Mouse (Mus musculus): Measurements from ENCODE around the gene Olfr113. TPM values are rescaled to one million over a fixed set of nuclear protein-coding genes. Genes with fewer than 3 reads are reported as not detected.

The Olfr113 gene
- polyA plus RNA-seq, 1 experiment from 2014 or later: not detected

Other genes with a start within 250 kb of the Olfr113 start
- gene Olfr103, start 238.0 kb downstream of the Olfr113 start, polyA plus RNA-seq (2016; fragmentation: Nextera tagmentation; extraction: Ambion mirVana): not detected in 2 replicates
- not detected in 2 replicates for gene Olfr104-ps, start 218.1 kb downstream of the Olfr113 start, polyA plus RNA-seq (2016; fragmentation: Nextera tagmentation; extraction: Ambion mirVana)
- not detected in 2 replicates for gene Olfr105-ps, start 198.6 kb downstream of the Olfr113 start, polyA plus RNA-seq (2016; fragmentation: Nextera tagmentation; extraction: Ambion mirVana)
- gene Olfr106-ps, start 187.3 kb downstream of the Olfr113 start, polyA plus RNA-seq (2016; fragmentation: Nextera tagmentation; extraction: Ambion mirVana): not detected in 2 replicates
- not detected in 2 replicates for gene Olfr107, start 178.4 kb downstream of the Olfr113 start, polyA plus RNA-seq (2016; fragmentation: Nextera tagmentation; extraction: Ambion mirVana)
- not detected in 2 replicates for gene Olfr108, start 132.2 kb downstream of the Olfr113 start, polyA plus RNA-seq (2016; fragmentation: Nextera tagmentation; extraction: Ambion mirVana)
- gene Olfr109, start 118.7 kb downstream of the Olfr113 start, polyA plus RNA-seq (2016; fragmentation: Nextera tagmentation; extraction: Ambion mirVana): not detected in 2 replicates
- gene H2-M2, start 94.1 kb downstream of the Olfr113 start, polyA plus RNA-seq (2016; fragmentation: Nextera tagmentation; extraction: Ambion mirVana): not detected in 2 replicates
- gene Olfr110, start 85.2 kb downstream of the Olfr113 start, polyA plus RNA-seq (2016; fragmentation: Nextera tagmentation; extraction: Ambion mirVana): not detected in 2 replicates
- not detected in 2 replicates for gene Olfr111, start 69.6 kb downstream of the Olfr113 start, polyA plus RNA-seq (2016; fragmentation: Nextera tagmentation; extraction: Ambion mirVana)
- gene Olfr112, start 8.2 kb downstream of the Olfr113 start, polyA plus RNA-seq (2016; fragmentation: Nextera tagmentation; extraction: Ambion mirVana): not detected in 2 replicates
- gene Olfr114, start 15.1 kb upstream of the Olfr113 start, polyA plus RNA-seq (2016; fragmentation: Nextera tagmentation; extraction: Ambion mirVana): not detected in 2 replicates
- gene Olfr115, start 49.4 kb upstream of the Olfr113 start, polyA plus RNA-seq (2016; fragmentation: Nextera tagmentation; extraction: Ambion mirVana): not detected in 2 replicates
- gene Olfr116, start 49.5 kb upstream of the Olfr113 start, polyA plus RNA-seq (2016; fragmentation: Nextera tagmentation; extraction: Ambion mirVana): not detected in 2 replicates
- gene Olfr117, start 86.1 kb upstream of the Olfr113 start, polyA plus RNA-seq (2016; fragmentation: Nextera tagmentation; extraction: Ambion mirVana): not detected in 2 replicates
- not detected in 2 replicates for gene Olfr118, start 89.3 kb upstream of the Olfr113 start, polyA plus RNA-seq (2016; fragmentation: Nextera tagmentation; extraction: Ambion mirVana)
- gene Olfr119, start 118.9 kb upstream of the Olfr113 start, polyA plus RNA-seq (2016; fragmentation: Nextera tagmentation; extraction: Ambion mirVana): not detected in 2 replicates
- gene Olfr120, start 144.1 kb upstream of the Olfr113 start, polyA plus RNA-seq (2016; fragmentation: Nextera tagmentation; extraction: Ambion mirVana): not detected in 2 replicates
- gene Olfr121, start 171.2 kb upstream of the Olfr113 start, polyA plus RNA-seq (2016; fragmentation: Nextera tagmentation; extraction: Ambion mirVana): not detected in 2 replicates
- not detected in 2 replicates for gene Olfr122, start 190.9 kb upstream of the Olfr113 start, polyA plus RNA-seq (2016; fragmentation: Nextera tagmentation; extraction: Ambion mirVana)
- gene Olfr123, start 215.9 kb upstream of the Olfr113 start, polyA plus RNA-seq (2016; fragmentation: Nextera tagmentation; extraction: Ambion mirVana): not detected in 2 replicates
- not detected in 2 replicates for gene Olfr124, start 222.2 kb upstream of the Olfr113 start, polyA plus RNA-seq (2016; fragmentation: Nextera tagmentation; extraction: Ambion mirVana)

Measured in forebrain, embryonic 12.5 days (tissue).